Mouse (Mus musculus): ENCODE results near the gene Nek7.

Nek7 gene

DNA sequence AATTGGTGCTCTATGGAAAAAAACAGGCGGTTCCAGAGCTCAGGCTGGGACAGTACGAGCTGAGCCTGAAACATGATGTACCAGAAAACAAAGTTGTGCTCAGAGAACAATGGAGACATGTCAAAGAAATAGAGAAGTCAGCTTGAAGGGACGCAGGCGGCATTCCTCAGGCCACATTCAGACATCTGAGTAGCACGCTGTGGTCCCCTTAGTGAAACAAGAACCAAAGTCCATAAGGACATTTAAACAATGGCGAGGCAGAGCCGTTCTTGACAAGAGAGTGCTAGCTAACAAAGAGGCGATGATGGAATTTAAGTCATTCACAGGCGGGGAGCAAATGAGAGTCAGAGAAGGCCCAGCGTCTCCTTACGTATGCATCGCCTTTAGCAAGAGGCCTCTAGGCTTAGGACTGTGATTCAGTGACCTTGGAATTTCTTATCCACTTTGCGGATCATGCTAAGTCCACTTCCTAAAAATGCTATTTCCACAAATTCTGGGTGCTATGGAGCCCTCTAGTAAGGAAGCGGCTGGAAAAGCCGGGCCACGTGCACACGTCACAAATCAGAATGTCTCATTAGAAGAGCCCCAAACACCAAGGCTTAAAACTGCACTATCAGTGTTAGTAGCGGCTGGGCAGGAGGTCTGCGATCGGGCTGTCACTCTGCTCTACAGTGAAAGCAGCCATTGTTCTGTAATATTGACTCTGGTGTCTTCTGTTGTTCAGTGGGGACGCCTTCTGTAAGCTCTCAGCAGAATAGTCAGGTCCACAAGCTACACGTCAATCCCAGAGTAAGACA is 48.2 kb downstream of the Nek7 start:
- peak; percentile 61 for DNase-seq (ENCODE audit: inconsistent ontology term)

DNA sequence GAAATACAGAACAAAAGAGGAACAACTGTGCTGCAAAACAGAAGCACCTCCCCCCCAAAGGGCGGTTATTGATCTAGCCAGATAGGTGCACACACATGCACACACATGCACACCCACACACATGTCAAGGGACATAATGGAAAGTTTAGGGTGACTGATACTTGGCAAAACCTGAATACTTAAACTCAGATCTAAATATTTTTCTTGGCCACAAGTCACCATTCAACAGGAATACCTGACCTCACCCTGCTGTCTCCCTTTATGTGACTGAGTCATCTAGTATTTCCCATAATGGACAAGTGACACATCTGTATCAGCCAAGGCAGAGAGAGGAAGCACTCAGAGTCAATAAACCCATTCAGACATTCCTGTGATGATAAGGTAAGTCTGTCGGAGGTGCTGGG is 48.9 kb downstream of the Nek7 start:
- peak; percentile 33 for DNase-seq (ENCODE audit: inconsistent ontology term)

DNA sequence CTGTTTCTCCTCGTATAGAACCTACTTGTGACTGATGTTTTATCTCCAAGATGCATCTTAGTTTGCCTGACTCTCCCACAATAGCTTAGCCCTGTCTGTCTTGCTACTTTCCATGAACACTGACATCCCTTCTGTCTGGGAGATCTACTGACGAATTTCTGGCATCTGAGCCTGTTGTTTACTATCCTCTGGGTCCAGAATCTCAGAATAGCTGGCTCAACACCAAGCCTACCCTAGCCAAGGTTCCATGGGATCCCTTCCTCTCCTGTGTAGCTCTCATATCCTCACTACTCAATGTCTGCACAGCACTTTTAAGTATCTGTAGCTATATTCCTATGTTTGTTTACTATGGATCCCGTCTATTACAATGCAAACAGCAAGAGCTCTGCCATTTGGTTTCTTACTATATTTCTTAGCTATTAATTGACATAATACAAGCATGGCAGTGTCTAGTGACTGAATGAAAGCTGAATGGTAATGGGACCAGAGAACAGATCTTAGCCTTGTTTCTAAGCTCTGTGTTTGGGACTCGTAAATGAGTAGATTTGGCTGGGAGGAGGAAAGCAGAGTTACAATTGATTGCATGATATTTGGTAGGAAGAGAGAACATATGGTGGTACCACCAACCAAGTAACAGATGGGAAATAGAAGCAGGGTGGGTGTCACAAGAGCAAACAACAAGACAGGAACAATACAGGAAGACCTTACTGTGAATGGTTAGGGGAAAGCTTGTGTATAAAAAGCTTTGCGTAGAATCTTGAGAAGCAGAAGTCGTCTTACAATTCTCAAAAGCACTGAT is 51.3 kb downstream of the Nek7 start:
- no peak for DNase-seq (ENCODE audit: inconsistent ontology term)

DNA sequence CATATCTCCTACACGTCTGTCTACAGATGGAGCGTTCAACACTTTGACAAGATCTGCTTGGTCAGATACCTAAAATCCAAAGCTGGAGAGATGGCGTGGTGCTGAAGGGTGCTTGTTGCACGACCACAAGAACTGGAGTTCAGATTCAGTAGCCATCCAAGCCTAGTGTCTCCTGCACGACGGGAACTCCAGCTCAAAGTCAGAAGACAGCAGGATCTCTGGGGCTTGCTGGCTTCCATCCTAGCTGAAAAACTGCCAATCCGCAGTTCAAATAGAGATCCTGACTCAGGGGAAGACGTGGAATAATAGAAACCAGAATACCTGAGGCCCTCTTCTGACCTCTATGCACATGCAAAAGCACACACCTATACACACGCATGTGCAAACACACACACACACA is 52.0 kb downstream of the Nek7 start:
- no peak for DNase-seq (ENCODE audit: inconsistent ontology term)

DNA sequence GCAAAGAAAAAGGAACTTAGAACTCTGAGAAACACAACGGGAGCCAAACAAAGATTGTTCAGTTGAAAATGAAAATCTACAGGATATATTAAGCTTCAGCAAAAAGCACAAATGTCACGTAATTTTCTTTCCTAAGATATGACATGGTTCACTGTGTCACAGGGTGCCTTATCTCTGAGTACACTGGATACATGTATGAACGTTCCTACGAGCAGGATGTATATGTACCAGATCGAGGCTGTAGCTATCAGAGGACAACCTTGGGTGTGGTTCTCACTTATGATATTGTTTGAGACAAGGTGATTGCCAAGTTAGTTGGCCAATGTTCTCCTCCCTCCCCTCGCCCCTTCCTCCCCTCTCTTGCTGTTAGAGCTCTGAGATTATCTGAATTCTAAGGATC is 55.3 kb downstream of the Nek7 start:
- DNase-seq (ENCODE audit: inconsistent ontology term) = no peak

DNA sequence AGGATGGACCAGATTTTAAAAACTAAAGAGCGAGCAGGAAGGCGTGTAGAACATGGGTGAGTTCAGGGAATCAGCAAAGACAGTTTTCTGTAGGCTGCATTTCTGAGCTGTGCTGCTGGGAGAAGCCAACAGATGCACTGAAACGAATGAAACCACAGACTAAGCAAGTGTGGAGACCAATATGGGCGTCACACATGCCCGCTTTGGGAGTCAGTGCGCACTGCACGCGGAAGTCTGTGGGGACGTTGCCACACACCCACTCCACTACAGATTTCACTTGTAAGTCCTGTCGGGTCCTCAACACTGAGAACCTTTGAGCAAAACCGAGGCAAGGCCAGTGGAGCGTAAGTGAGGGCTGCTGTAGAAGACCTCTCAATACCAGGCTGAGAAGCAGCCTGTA is 59.2 kb downstream of the Nek7 start:
- no peak for DNase-seq (ENCODE audit: inconsistent ontology term)

DNA sequence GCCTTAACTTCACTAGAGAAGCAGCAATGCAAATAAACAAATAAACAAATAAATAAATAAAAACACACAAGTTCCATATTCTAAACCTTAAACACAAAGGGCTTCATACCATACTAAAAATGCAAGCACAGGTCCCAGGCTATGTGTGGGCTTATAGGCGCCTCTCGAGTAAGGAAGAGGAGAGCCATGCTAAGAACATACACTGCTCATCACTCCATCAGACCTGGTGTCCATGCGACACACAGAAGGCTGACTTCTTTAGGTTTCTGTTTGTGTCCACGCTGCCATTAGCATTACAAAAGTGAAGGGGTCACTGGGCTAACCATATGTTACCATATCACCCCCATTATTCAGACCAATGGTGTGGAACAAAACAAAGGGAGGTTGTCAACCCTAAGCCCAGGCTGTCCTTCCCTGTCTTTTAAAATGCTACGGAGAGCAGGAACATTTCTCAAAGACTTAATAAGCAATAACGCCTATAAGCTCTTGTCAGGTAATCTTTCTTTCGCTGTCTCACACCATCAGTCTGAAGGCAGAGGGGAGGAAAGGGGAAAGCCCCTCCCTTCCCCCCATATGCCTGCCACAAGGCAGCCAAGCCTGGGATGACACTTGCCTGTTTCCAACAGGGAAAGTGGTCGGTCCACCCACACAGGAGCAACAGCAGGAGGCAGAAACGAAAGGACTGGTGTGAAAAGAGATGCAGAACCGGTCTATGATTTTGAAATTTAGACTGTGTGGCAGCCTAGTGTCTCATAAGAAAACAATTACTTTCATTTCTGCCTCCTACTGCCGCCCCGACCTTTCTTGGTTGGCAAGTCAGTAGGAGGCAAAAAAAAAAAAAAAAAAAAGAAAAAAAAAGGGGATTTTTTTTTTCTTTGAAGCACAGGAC is 60.5 kb downstream of the Nek7 start:
- DNase-seq (ENCODE audit: inconsistent ontology term) = peak; percentile 32

DNA sequence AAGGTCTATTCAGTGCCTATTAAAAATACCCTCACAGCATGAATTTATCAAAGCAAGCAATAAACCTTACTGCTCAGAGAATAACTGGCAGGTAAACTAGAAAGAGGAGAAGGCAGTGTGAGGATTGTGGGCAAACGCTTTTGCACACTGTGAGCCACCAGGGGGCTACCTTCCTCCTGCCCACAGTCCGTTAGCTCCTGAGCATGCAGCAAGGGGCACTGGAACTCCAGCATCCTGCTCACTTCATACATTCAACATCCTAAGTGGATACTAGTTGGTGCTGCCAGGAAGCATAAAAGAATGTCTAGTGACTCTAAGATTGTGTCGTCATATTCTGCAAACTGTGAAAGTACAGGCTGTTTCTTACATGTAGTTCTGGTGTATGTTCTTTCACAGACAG is 61.6 kb downstream of the Nek7 start:
- no peak for DNase-seq (ENCODE audit: inconsistent ontology term)

DNA sequence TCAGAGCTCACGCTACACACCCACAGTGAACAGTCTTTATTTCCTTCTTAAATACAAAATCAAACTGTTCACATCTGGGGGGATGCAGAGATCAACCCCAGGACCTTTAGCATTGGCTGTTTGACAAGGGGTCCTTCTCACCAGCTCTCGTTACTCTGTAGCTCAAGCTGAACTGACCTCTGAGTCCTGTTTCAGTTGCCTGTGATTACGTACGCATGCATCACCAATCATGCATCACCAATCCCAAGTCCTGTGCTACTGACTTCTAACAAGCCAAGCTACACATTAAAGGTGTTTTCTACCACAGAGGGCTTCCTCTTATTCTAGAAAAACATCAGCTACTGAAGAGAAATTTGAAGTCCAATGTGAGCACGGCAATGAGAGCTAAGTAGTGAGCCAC is 65.0 kb downstream of the Nek7 start:
- no peak for DNase-seq (ENCODE audit: inconsistent ontology term)

DNA sequence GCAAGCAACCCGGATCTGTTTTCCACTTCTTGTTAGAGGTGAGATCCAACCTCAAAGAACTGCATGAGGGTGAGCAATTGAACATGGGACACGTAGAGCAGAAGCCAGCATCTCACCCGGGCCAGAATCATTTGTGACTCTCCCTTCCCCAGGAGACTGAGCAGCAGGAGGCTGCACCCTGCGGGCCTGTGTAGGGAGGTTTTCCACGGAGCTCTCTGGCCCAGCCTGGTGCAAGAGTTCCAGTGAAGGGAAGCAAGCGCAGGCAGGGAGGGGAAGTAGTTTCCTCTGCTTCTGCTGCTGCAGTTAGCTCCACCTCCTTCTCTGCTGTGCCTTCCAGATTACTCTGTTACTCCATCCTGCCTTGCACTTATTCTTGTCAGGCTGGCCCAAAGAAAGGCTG is 69.8 kb downstream of the Nek7 start:
- DNase-seq (ENCODE audit: inconsistent ontology term) = no peak

DNA sequence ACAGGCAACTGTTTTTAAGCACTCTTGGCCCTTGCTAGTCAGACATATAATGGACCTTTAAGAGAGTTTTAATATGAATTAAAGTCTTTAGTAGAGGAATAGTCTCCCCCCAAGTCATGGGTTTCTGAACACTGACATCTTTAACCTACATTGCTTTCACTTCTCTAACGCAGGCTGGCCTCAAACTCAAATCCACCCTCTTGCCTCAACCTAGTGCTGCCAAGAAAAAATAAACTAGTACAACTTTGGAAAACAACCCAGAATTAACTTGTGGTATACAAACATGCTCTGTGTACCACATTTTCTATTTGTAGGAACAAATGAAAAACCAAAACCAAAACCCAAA is 77.8 kb downstream of the Nek7 start:
- no peak for DNase-seq (ENCODE audit: inconsistent ontology term)

DNA sequence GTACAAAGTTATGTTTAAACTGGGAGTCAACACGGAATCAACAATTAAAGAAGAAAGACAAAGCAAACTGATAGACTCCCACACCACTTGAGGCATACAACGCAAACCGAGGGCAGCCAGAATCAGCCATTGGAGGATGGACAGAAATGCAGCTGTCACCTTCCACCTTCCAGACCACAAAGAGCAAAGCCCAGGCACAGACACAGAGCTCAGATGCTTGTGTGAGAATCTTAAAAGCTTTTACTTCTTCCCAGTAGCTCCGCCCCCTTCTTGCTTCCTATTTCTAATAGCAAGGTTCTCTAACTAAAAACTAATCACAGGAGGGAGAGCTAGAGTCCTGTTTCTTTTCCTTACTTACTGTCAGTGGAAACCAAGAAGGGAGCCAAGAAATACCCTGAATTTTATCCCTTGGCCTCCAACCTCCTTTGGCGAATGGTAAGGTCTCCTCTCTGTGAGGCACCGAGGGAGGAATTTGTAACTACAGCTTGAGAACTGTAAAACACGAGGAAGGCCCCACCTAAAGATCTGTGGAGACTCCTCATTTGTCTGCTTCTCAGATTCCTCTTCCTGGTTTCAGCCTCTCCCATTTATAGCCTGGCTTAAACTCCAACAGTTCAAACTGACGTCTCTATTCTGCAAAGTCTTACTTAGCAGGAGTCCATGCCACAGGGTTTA is 78.3 kb downstream of the Nek7 start:
- DNase-seq (ENCODE audit: inconsistent ontology term) = no peak

DNA sequence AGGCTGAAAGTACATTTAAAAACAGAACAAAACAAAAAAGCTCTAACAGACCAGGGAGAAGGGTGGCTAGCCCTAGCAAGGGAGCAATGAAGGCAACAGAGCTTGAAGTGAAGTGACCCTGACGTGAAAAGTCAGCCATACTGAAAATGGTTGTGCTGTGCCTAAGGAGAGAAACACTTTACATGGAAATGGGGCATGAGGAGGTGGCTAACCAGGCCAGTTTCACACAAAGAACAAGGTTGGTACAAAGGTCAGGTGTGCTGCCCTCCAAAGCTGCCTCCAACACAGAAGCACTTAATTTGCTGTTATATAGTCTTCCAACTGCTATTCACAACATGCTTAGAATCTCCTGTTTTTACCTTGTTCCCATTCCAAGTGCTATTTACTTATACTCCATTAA is 80.2 kb downstream of the Nek7 start:
- DNase-seq (ENCODE audit: inconsistent ontology term) = no peak

DNA sequence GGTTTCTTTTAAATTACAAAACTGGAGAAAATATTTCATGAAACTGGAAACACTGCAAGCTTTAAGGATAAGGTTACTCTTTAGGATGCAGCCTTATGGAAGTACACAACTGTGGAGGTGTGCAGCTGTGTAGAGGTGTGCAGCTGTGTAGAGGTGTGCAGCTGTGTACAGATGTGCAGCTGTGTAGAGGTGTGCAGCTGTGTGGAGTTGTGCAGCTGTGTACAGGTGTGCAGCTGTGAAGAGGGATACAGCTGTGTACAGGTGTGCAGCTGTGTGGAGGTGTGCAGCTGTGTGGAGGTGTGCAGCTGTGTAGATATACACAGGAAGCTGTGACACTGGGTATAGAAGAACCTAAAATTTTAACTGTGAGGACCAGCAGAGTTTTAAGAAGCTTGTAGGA is 81.7 kb downstream of the Nek7 start:
- DNase-seq (ENCODE audit: inconsistent ontology term) = no peak

DNA sequence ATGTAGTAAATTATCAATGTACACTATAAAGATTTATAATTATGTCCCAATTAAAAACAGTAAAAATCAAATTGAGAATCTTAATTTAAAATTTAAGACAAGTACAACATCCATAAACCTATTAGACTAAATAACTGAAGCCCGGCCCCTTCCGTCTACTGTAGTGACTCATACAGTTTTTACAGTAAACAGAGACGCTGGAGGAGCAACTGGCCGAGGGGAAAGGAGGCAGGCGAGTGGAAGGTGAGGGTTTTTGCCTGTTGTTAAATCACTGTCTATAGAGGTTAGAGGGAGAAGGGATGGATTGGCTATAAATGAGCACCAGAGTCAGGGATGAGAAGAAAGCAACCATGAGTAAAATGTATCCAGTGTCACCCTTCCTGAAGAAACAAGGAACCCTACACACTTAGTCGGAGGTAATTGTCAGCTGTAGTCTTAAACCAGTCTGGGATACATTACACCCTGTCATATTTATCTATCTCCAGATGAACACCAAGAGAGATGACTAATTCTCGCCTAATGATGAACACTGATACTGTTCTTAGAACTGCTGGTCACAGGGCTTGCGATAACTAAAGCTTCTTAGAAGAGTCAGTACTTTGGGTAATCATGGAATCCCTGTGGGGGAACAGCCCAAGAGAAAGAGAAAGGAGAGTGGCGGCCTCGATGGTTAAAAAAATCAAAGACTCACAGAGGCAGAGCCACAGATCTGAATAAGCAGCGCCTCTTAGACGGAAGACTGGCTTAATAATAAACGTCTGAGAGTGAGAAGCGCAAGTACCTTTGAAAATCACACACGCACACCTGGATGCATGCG is 84.0 kb downstream of the Nek7 start:
- DNase-seq (ENCODE audit: inconsistent ontology term) = peak; percentile 18

DNA sequence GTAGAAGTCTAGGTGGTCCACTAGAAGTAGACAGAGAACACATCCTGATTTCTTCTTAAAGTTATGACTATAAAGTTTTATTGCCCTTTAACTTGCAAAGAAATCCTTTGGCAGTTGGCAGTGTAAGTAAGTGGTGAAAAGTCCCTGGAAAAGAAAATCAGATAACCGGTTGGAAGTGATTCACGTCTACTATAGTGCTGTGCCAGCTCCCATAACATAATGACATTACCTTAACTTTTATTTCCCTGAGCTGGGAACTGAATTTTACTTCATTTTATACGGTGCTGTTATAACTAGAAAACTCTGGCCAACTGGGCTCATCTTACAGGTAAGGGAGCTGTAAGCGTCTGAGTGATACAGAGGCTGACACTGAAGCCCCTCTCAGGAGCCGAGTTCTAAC is 89.3 kb downstream of the Nek7 start:
- no peak for DNase-seq (ENCODE audit: inconsistent ontology term)

DNA sequence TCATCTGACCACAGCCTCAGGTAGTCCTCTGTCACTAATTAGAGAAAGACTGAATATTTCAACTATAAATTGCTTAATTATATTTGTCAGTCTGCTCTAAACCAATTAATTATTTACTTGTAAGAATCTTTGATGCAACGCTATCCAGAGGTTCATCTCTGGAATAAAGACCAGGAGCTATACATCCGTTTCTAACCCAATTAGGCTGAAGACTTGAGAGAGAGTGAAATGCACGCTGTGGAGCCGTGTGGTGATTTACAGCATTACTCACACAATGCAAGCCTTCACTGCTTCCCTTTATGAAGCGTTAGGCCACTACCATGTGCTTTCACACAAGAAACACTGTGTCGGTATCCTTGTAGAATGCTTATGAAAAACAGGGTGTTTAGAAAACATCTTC is 96.0 kb downstream of the Nek7 start:
- DNase-seq (ENCODE audit: inconsistent ontology term) = peak; percentile 39

DNA sequence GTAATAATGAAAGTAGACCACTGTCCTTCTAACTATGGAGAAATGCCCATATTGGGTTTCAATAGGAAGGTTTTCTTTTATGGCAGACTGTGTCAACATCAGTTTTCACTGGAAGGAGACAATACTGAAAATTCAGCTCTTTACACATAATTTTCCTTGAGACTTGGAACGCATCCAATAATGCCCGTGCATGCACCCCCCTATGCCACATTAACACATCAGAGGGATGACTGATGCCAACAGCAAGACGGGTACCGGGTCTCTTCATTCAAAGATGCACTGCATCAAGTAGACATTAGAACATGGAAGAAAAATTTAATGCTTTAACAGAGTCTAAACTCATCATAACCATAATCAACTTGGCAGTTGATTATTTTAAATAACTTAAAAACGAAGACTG is 101.7 kb downstream of the Nek7 start:
- DNase-seq (ENCODE audit: inconsistent ontology term) = no peak

DNA sequence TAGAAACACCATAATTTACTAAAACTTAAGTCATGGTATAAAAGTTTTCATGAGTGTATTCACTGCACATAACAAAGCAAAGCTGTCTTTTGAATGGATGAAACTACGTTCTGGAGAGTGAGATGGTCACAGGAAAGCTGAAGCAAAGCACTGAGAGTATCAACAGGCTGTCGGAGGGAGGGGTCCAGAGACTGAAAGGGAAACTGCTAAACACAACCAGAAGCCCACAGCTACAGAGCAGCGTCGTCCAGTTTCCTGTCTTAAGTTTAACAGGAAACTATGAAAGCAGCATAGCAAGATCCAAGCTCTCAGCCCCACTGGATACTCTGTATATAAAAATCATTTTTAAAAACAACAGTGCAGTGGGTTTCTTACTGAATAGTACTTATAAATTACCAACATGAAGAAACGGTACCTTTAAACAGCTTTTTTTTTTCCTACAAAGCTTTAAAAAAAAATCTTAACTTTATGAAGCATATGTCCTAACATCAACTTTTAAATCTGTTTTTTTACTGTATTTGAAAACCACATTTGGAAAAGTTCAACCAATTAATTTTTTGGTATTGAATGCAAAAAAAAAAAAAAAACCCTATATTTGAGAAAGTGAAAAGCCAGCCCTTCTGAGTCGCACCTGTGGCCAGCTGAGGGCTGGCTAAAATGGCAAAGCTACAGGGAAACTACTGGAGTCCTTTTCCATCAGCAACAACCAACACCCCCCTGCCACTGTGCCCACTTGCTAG is 102.4 kb downstream of the Nek7 start:
- no peak for DNase-seq (ENCODE audit: inconsistent ontology term)

DNA sequence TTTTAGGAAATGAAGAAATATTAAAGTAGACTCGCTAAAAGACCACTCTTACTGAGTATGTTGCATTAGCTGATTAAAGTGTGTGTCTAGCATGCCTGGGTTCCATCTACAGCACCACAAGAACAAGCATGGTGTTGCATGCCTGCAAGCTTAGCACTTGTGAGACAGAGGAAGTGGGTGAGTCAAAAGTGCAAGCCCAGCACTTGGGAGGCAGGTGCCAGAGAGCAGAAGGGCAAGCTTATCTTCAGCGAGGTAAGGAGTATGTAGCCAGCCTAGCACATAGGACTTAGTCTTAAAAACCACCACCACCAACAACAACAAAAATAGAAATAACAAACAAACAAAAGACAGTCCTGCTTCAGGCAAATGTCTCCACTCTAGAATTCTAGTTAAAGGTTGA is 103.0 kb downstream of the Nek7 start:
- DNase-seq (ENCODE audit: inconsistent ontology term) = no peak

Measured in Muller cell, postnatal 12 days (primary cell).